Mouse (Mus musculus) neutrophil, adult 5-6 weeks (primary cell): ENCODE measurements at regions not wholly inside any gene's neighbourhood (a gene's known extent, or its start where the extent isn't known, plus 50 kb on each side); places are given as distances from the start of the nearest gene placed in this dataset.

Experiments used
- ATAC-seq: fragments of 151-379, 151-347 bp; 2 replicates; pipeline ENCODE4 v1.8.0; 2017; ENCODE audit warnings: mild to moderate bottlenecking, moderate TSS enrichment; ENCODE audit not compliant: insufficient number of reproducible peaks, poor library complexity, low FRiP score, severe bottlenecking; ENCODE audit errors: extremely low read depth

DNA sequence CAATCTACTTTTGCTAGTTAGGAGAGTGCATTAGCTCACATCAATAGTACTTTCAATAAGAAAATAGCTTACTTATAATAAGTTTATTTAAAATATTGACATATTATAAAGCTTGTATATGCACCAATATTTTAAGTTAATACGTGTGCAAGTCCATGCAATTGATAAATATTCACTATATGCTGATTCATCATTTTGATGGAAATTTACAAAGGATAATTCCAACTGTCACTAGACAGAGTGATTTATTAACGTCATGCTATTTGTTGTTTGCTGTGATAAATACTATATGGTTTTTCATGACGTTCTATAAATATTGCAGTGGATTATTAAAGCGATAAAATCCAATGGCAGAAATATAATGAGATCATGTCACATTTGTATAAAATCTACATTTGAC is 253.0 kb downstream of the Lipi start:
- no peak for ATAC-seq

DNA sequence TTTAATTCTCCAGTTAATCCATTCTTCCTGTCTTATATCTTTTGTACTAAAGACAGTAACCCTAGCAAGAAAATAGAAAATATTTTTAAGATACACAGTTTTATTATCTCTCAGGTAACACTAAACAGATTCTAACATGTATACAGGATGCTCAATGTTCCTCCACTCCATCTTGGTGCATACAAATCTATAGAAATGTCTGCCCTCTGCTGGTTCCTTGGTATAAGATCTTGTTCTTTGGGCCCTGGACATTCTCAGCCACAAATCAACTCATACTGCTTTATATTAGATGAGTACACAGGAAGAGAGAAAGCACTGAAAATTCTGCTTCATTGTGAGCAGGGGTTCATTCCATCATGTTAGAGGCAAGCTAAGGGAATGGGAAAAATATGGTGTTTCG is 260.6 kb downstream of the Lipi start:
- ATAC-seq: no peak

DNA sequence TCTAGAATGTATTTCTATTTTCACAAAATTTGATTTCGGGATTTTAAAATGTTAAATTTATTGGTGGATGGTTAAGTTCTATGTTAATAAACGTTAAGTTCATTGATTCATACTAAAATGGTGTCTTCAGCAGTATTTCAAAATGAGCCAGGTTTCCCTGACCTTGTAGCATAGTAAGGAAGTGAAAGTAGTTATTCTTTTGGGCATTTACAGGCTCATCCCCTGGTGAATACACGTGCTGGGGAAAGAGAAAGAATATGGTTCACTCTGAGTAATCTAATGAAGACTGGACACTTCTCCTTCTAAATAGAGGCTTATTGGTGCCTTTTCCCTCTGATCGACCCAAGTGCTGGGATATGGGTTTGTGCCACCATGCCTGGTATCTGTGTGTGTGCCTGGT is 281.1 kb downstream of the Lipi start:
- no peak for ATAC-seq

DNA sequence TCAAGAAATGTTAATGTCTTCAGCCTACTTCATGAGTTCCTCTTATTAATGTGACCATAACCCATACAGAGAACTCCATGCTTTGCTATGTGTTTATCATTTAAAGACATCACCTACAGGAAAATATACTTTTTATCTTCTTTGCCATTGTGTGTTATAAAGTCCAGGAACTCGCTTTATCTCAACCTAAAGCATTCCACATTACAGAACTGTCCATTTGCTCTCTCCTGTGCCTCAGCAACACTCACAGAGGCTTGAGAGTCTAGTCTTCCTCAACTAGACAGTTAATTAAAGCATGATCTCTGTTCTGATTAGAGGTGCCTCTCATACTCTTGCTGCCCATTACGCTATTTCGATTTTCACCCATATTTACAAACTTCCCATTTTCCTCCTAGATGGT is 288.4 kb downstream of the Lipi start:
- ATAC-seq: no peak

DNA sequence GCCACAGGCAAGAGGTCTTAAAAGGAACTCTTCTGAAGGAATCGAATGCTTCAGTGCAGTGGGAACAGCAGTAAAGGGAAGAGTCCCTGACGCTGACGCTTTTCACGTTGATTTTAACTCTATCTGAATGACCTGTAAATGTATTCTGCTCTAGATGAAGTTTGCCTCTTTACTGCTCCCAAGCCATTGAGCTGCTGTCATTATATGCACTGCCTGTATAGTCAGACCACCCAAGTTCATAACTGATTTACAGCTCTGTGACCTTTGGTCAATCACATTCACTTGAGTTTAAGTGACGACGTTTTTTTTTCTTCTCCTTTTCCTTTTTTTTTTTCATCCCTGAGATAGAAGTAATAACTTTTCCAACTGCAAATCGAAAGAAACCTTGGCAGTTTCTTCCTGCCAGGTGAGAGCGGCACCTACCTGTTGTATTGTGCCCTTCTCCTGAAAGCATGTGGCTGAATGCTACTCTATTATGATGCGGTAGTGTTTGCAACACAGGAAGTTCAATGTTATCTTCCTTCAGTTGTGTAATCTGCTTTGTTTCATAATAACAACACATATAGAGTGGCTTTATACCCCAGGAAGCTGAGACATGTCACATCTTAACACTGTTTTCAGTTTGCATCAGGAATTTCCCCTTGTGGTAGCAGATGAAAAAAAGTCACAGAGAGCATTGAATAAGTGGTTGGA is 293.0 kb downstream of the Lipi start:
- ATAC-seq: no peak

DNA sequence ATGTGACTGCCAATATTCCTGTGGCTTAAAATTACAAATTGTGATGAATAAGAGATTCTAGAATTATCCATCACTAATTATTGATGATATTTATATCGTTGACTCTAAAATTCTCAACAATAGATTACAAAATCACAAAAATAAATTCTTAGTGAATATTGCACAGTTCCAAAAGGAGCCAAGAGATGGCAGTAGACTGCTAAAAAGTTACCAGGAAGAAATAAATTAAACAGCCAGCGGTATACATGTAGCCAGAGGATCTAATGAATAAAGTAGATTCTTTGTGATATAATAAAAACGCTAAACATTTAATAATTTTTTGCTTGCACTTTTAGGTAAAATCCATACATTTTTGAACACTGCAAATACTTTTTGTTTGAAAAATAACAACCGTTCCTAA is 294.7 kb downstream of the Lipi start:
- no peak for ATAC-seq

DNA sequence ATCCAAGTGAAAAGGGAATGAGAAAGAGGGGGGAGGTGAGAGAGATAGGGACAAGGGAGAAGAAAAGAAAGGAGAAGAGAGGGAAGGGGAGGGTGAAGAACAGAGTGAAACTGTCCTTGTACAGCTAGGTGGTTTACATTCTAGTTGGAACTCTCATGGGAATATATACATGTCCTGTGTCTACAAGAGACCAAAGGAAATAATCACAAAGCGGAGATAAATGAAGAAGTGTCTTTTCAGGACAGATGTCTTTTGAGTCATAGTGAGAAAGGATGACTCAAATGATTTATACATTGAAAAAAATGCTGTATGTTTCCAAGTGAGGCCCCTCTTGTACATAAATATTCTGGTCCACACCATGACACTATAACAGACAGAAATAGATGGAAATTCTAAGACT is 298.7 kb downstream of the Lipi start:
- ATAC-seq: no peak

DNA sequence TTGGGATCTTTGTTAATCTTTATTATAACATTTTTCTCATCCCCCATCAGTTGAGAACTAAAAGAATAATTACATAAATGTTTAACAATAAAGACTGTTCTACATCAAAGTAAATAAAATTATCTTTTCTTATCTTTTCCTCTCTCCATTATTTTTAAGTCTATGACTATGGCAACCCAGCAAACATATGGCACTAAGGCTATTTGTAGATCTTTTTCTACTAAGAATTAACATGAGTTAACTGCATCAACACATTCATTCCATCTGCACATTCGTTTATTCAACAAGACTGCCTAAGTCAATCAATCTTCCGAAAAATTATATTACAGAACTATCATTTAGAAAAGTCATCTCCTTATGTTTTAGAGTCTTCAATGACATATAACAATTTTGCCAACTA is 300.1 kb downstream of the Lipi start:
- ATAC-seq: no peak

DNA sequence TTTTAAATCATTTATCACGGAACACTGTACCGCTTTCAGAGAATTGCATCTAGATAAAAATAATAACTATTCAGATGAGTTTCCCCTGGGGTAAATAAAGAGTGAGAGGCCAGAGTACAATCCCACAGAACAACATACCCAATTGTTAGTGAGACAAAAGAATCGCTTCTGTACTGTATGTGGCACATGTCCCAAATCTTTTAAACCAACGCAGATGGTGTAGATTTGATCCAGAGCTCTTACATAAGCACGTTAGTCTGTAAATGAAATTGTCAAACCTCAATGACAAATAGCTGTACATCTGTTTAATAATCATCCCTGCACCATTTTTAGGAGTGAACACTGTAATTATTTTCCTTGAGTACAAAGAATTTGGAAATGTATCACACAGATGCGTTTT is 322.0 kb downstream of the Lipi start:
- ATAC-seq: no peak

DNA sequence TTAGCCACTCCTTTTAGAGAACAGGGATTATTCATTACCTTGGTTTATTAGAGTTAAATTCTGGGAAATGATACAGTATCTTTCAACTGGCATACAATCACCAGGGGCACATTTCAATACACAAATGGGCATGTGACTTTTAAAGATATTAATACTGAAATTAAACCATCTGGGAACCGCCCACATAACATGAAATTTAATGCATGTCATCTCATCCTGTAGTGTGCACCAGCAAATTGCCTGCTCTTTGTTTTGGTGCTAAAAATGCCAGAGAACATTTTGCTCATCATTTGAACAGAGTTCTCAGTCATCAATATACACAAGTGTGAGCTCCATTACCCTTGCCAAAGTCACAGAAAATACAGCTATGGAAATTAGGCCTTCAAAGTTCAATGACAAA is 330.9 kb downstream of the Lipi start:
- no peak for ATAC-seq

DNA sequence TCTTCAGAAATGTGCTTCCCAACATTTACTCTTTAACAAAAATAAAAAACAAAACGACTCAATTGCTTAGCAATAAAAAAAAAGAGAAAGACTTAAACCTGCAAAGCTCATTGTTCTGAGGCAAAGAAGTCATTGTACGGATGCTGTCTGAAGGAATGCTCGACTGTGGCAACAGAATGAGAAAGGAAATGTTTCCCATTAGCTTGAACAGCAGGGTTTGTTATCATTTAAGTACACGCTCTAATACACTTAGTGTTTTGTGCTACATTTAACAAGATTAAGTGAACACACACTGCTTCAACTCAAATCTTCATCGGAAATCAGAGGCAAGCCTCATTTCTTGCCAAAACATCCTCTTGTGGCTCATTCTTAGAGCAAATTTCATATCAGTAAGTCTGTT is 336.7 kb downstream of the Lipi start:
- ATAC-seq: no peak

DNA sequence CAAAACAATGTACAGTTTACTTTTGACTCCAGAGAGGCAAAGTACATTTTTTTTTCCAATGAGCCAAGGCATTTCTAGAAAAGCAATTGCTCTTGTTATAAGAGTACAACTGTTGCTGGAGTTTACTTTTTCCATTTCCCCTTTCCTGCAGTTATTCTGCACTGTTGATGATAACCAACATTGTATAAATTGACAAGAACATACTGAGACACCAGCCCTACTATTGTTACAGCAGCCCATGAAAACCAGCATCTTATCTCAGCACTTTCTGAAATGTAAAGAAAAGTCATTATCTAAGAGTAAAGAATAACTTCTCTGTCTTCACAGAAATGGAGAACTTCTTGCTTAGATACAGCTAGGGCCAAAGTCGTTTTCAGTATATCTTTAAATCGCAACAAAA is 345.5 kb downstream of the Lipi start:
- no peak for ATAC-seq

DNA sequence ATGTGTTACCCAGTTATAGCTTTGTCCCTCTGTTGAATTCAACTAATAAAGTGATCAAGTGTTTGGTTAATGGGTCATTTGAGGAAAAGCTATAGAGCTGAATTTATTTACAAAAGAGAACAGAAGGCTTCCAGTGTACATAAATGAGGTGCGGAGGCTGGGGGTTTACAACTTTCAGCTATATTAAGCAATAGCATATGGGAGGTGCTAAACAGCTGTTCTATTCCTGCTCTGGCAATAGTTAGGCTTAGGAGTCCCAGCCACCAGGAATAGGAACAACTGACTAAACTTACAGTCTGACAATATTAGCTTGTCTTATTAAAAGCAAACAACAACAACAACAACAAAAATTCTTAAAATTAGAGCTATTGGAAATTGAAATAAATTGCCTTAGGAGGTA is 353.7 kb downstream of the Lipi start:
- ATAC-seq: no peak

DNA sequence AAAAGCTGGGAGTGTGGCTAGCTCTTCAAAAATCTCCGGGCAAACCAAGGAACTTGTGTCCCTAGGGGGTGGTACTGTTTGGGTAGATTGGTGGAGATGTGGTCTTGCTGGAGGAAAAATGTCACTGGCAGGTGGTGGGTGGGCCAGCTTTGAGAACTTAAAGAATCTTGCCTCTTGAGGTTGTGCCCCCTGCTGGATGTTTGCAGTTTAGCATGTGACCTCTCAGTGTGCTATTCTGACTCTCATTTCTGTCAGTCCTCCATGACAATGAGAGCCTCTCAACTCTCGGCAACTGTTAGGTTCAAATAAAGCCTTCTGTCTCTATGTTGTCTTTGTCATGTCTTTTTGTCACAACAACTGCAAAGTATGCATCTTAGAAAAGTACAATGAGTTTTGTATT is 392.5 kb downstream of the Lipi start:
- no peak for ATAC-seq

DNA sequence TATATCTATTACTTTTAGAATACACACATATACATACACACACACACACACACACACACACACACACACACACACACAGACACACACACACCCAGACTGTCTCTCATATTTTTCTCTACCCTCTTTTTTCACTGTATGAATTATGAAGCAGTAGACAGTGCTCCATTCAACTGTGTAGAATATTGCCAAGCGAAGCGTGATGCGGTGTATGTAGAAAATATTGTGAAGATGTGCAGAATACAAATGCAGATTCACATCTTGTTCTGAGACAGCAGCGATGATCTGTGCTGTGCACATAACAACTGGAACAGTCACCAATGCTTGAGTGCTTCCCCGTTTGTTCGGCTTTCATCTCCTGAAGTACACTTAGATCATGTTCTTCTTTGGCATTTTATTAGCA is 395.5 kb downstream of the Lipi start:
- ATAC-seq: no peak

DNA sequence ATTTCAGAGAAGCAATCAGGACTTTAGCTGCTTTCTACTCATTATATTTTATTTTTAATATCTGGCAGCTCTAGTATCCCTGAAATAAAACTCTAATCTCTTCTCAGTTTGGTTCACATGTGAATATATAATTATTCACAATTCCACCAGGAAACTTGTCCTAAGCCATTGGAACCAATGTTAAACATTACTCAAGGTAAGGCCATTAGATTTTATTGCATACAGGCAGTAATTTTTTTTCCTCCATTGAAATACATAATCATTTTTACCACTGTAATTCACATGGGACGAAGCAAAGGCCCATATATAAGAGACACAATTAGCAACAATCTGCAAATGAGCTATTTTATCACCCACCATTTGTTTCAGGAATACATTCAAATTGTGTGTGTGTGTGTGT is 419.8 kb downstream of the Lipi start:
- ATAC-seq: no peak

DNA sequence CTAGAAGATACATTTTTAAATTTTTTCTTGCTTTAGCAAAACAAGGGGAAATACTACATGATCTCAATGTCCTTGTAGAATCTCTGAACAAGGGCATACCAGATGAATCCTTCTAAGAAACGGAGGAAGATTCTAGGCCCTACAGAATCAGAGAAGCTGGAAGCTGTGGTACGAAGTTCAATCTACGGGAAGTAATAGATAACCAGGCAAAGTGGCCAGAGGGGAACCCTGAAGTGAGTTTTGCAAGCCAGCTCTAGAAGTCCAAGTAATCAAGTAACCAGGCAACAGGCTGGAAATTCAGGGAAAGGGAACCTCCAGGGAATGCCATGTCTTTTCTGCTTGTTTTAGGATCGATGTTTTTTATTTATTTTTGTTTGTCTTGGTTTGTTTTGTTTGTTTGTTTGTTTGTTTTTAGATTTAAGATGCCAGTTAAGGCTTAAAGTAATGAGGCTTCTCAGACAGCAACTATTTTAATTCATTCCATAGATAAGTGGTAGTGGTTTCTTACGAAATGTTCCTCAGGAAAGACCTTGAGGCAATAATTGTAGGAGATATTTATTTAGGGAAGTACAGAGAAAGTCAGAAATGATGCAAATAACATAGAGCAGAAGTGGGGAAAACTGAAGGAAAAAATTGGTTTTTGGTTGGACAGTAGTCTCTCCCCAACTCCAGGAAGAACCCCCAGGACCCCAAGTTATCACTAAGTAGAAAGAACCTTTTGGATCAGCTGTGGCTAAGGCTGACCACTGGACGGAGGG is 420.7 kb downstream of the Lipi start:
- no peak for ATAC-seq

DNA sequence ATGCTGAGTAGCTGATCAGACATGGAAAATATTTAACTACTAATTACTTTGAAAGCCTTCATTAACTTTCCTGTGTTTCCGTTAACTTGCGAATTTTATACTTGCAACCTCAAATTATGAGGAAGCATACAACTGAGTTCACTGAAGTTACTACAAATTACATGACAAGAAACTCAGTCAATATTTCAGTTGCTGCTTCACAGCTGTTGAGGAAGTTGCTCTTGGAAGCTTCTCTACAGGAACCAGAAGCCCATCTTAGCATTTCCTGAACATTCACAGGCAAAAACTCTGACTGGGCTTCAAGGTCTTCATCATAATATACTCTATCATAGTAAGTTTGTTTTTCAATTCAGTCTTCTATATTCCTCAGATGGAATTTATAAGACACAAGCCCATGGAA is 426.1 kb downstream of the Lipi start:
- no peak for ATAC-seq

DNA sequence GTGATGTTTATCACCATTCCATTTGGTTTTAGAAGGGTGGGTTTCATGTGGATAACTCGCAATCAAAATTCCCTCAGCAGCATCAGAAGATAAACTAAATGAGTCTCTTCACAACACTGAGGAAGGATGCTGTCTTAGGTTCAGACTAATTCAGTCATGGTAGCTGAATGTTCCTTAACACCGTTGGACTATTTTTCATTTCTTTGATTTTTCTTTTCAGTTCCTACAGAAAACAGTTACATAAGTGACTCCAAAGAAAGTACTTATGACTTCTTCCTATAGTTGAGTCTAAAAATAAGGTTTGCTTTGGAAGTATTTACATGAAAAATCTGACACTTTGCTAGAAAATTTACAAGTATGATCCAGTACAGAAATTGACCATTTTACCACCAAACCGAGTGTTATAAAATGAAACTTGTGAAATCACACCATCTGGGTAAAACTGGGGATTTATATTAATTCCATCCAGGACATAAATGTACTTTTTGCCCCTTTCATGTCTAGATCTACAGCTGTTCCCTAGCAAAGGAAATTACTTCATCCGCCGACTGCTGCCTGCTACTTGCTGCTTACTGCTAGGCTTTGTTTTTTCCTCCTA is 430.3 kb downstream of the Lipi start:
- ATAC-seq: no peak
